Mouse (Mus musculus) lung, postnatal 0 days (tissue): ENCODE data around the gene Nit1. TPM values are rescaled to one million over a fixed set of nuclear protein-coding genes. Genes with fewer than 3 reads are reported as not detected.

ENCODE experiments used
- ATAC-seq: fragments of 200-750 bp; cut with Nextera tagmentation; 2 replicates; pipeline ENCODE4 v1.8.0; 2017; ENCODE audit warnings: moderate library complexity
- DNase-seq: peaks from one replicate; pipeline ENCODE4 v3.0.0-alpha.2; 2016; ENCODE audit warnings: low spot score
- H3K27ac ChIP-seq: fragments of 300-500 bp; sonication (generic); 2 replicates; pipeline ENCODE4 v1.5.1; 2014; ENCODE audit warnings: antibody characterized with exemption, mild to moderate bottlenecking, low read length, mixed read lengths
- H3K27me3 ChIP-seq: fragments of 300-500 bp; sonication (generic); replicated peaks from 2 replicates; pipeline ENCODE4 v1.6.1; 2014; ENCODE audit warnings: low read length, mixed read lengths; ENCODE audit not compliant: insufficient read depth
- H3K36me3 ChIP-seq: fragments of 300-500 bp; sonication (generic); 2 replicates; pipeline ENCODE4 v1.6.1; 2014; ENCODE audit warnings: low read length, mixed read lengths; ENCODE audit not compliant: insufficient read depth
- H3K4me1 ChIP-seq: fragments of 300-500 bp; sonication (generic); 2 replicates; pipeline ENCODE4 v1.6.1; 2014; ENCODE audit warnings: antibody characterized with exemption, low read depth, low read length, mixed read lengths; ENCODE audit not compliant: insufficient read depth
- H3K4me2 ChIP-seq: fragments of 300-500 bp; sonication (generic); replicated peaks from 2 replicates; pipeline ENCODE4 v1.6.1; 2014; ENCODE audit warnings: low read depth, mild to moderate bottlenecking, low read length, moderate library complexity, mixed read lengths
- H3K4me3 ChIP-seq: fragments of 300-500 bp; sonication (generic); 2 replicates; pipeline ENCODE4 v1.5.1; 2014; ENCODE audit warnings: low read depth, low read length
- H3K9ac ChIP-seq: fragments of 300-500 bp; sonication (generic); replicated peaks from 2 replicates; pipeline ENCODE4 v1.6.1; 2014; ENCODE audit warnings: low read depth, mild to moderate bottlenecking
- H3K9me3 ChIP-seq: fragments of 300-500 bp; sonication (generic); 2 replicates; pipeline ENCODE4 v1.6.1; 2016; ENCODE audit warnings: low read length, mixed read lengths
- CTCF ChIP-seq: IDR thresholded peaks from 2 replicates; pipeline ENCODE4 v1.5.1; 2016; ENCODE audit warnings: antibody characterized with exemption, mild to moderate bottlenecking
- EP300 ChIP-seq: IDR thresholded peaks from 2 replicates; pipeline ENCODE4 v1.6.1; 2016; ENCODE audit warnings: antibody characterized with exemption, mild to moderate bottlenecking, control low read depth
- WGBS: fragments of 180-500 bp; shearing (Covaris S2); extraction: QIAGEN DNeasy Blood & Tissue Kit; methylation state at CpG from one replicate; pipeline ENCODE4 v1.1.7; 2014; 5-methylcytosine and 5-hydroxymethylcytosine counted together
- polyA plus RNA-seq: library from polyadenylated mRNA; unstranded; fragments of >200 nt; fragmentation: Nextera tagmentation; extraction: Ambion mirVana; gene quantifications from 2 replicates; pipeline ENCODE4 v1.2.1, GENCODE M21; 2015

Nit1 gene
- polyA plus RNA-seq, 1 experiment from 2014 or later = 39.9 TPM

DNA sequence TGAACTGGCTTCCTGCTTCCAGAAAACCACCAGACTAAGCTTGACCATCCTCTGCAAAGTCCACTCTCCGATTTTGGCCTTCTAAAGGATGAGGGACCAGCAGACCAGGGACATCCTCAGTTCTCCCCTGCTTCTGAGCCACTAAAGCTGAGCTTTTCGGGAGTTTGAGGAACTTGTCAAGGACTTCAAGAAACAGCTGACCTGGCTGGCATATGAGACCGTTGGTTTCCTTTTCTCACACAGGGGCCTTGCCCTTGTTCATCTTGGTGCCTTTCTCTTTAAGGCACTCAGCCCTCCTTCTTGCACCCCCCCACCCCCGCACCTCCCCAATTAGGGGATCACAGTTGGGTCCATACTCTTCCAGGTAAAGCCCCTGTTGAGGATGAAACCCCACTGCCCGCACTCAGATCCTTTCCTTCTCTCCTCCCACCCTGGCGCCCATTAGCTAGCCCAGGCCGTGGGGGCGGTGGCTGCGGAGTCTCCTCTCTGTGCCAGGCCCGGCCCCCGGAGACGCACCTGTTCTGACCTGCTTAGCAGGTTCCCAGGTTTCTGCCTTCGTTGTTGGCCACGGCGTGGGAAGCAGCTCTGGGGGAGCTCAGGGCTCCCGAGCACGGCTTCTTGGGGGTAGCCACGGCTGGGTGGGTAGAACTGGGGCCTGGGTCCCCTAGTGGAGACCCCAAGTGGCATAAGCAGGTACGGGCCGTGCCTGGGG, 24.6 kb upstream of the Nit1 start, which contains the start of gene Nectin4:
Gene Nectin4 (plus strand): TSS at position 255 of the 712 bp plus-strand sequence.
- DNase-seq = peak; percentile 81
- peak within 1 kb of the TSS; percentile 36 for H3K4me2 ChIP-seq
- no peaks in the 10 kb centered on the region for H3K9me3 ChIP-seq
- no peak for TF ChIP-seq CTCF
- TF ChIP-seq EP300 = no peak
- H3K4me1 ChIP-seq = peaks cover 4% of the 10 kb centered on the region; the same call in 1 of the 2 replicates
- H3K36me3 ChIP-seq = no peaks in the 10 kb centered on the region
- H3K4me3 ChIP-seq = peak within 1 kb of the TSS; percentile 8; the same call in 1 of the 2 replicates
- H3K9ac ChIP-seq = peak within 1 kb of the TSS; percentile 9
- peak; percentile 90 for ATAC-seq
- peak within 1 kb of the TSS; percentile 89 for H3K27ac ChIP-seq
- 19% methylated on average over 20 of the region's 20 CpGs for WGBS
- no peaks in the 10 kb centered on the region for H3K27me3 ChIP-seq

DNA sequence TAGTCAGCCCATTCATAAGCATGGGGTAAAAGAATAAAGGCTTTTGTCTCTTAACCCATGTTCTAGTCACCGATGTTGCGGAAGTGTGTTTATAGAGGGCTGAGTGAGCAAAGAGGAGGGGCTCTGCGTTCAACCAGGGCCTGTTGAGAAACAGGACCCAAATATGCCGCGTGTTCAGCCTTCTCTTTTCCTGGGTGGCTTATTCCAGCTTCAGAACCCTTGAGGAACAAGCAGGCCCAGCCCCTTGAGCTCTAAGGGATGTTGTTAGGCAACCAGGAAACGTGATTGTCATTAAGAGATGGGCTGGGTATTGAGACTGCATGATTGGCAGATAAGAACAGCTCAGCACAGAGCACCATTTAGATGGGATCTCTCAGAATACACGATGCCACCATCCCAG, 20.5 kb upstream of the Nit1 start:
- Histone ChIP-seq H3K4me1 (0 out of 2 replicates have a peak, but pooled peaks cover 4% of the 10 kb centered on the region), H3K4me2 (no peak overlapping the region), H3K27me3 (no peaks in the 10 kb centered on the region), H3K4me3 (no peak overlapping the region), H3K9ac (no peak overlapping the region), H3K36me3 (no peaks in the 10 kb centered on the region), H3K27ac (no peak overlapping the region), H3K9me3 (no peaks in the 10 kb centered on the region)
- ATAC-seq (0 out of 2 replicates have a peak, but pooled peaks have one; percentile 20), DNase-seq (peak; percentile 61)
- WGBS = 40% methylated on average over 7 of the region's 7 CpGs
- TF ChIP-seq CTCF = no peak
- no peak for TF ChIP-seq EP300

DNA sequence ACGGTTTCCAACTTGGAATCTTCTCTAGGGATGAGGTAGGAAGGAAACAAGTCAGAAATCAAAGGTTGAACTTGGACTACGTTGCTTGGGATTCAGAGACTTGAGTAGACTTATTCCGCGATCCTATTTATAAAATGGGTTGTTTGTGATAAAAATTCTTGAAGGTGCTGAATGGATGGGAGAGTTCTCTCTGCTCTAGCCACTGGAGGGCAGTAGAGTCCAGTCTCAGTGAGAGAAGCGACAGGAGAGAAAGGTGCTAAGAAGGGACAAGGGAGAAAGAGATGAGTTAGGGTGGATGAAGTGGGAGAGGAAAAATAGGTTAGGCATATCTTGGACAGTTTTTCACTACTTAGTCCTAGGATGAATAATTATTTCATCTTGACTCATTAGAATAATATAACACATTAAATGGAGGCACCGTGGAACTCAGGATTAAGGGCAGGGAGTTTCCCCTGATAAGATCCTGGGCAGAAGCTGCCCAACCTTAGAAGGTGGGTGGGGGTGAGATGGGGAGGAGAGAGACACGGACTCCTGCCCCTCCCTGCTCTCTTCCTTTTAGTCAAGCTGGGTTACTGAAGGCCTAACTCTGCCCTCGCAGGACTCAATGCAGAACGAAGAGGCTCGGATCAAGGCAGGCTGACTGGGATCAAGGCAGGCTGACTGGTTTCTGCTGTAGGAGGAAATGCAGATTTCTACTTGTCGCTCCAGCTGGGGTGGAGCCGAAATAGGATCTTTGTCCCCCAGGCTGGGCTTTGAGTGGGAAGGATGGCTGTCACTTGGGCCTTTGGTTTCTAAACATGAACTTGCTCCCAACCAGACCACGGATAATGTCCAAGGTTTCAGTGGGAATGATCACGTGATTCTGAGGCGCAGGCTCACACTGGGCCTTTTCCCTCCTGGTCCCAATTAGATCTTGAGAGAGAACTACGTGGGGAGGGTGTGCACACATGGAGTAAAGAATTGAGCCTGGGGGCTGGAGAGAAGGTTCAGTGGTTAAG, 16.0 kb upstream of the Nit1 start:
- H3K27me3 ChIP-seq = no peaks in the 10 kb centered on the region
- H3K27ac ChIP-seq = peak overlapping the region; percentile 55
- 30% methylated on average over 16 of the region's 16 CpGs for WGBS
- peaks cover 3% of the 10 kb centered on the region; the same call in 1 of the 2 replicates for H3K4me1 ChIP-seq
- H3K4me3 ChIP-seq = peak overlapping the region; percentile 43
- H3K4me2 ChIP-seq = peak overlapping the region; percentile 56
- peaks cover 7% of the 10 kb centered on the region for H3K9me3 ChIP-seq
- TF ChIP-seq EP300 (no peak), CTCF (peak; percentile 96)
- H3K36me3 ChIP-seq = peaks cover 6% of the 10 kb centered on the region
- H3K9ac ChIP-seq = peak overlapping the region; percentile 42
- DNase-seq = peak; percentile 91
- ATAC-seq = peak; percentile 74

DNA sequence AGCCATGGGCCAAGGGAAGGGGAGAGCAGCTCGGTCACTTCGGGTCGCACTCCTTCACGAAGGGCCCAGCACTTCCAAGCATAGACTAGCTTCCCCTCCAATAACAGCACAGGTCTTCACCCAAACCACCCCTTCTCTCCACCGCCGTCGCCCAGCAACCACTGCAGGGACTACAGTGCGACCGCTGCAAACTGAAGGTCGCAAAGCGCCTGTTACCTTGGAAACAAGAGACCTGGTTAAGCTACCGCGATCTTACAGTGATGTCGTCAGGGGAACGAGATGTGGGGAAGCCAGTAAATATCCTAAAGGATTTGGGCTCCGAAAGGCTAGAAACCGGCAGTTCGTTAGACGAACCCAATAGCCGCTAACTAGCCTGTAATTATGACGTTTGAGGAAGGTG, 15.2 kb upstream of the Nit1 start, which contains the start of gene Klhdc9:
Gene Klhdc9 (minus strand): TSS at position 143 of the 400 bp plus-strand sequence.
- ATAC-seq (peak; percentile 96), DNase-seq (peak; percentile 98)
- Histone ChIP-seq H3K9ac (peak within 1 kb of the TSS; percentile 42), H3K4me1 (peaks cover 4% of the 10 kb centered on the region; the same call in 1 of the 2 replicates), H3K9me3 (peaks cover 7% of the 10 kb centered on the region), H3K27me3 (no peaks in the 10 kb centered on the region), H3K27ac (peak within 1 kb of the TSS; percentile 55), H3K4me2 (peak within 1 kb of the TSS; percentile 56), H3K4me3 (peak within 1 kb of the TSS; percentile 43), H3K36me3 (peaks cover 7% of the 10 kb centered on the region)
- TF ChIP-seq EP300 (no peak), CTCF (no peak)
- 3% methylated on average over 21 of the region's 21 CpGs for WGBS

DNA sequence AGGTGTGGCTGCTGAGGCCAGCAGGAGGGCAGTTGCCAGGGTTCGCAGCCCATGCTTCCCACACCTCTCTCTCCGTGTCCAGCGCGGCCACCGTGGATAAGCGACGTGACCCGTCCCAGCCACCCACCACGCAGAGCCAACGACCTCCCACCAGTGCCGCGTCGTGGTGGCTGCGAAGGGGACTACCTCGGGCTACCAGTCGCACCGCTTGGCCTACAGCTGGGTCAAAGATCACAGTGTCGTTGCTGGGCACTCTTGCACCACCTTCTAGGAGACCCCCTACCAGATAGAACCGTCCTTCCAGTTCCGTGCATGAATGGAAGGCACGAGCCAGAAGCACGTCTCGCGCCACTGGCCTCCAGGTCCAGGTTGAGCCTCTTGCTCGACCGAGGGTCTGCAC, 14.8 kb upstream of the Nit1 start:
- 17% methylated on average over 25 of the region's 26 CpGs for WGBS
- H3K4me2 ChIP-seq = peak overlapping the region; percentile 56
- ATAC-seq (peak; percentile 15), DNase-seq (no peak)
- H3K9ac ChIP-seq = 0 out of 2 replicates have a peak overlapping the region, but pooled peaks have one; percentile 42
- H3K27ac ChIP-seq = no peak overlapping the region
- peaks cover 7% of the 10 kb centered on the region for H3K36me3 ChIP-seq
- peak overlapping the region; percentile 43 for H3K4me3 ChIP-seq
- no peaks in the 10 kb centered on the region for H3K27me3 ChIP-seq
- TF ChIP-seq EP300 (no peak), CTCF (no peak)
- peaks cover 4% of the 10 kb centered on the region; the same call in 1 of the 2 replicates for H3K4me1 ChIP-seq
- peaks cover 7% of the 10 kb centered on the region for H3K9me3 ChIP-seq

DNA sequence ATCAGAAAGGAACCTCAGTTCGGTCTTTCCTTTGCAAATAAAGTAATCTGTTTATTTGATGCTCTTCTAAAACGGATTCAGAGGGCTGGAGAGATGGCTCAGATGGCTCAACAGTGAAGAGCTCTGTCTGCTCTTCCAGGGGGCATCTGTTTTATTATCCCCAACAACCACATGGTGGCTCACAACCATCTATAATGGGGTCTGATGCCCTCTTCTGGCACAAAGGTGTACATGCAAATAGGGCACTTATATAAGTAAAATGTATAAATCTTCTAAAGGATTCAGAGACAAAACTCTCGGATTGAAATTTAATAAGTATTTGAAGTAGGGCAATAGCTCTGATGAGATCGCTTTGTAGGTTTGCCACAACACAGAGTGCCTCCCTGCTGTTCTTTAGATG, 13.0 kb upstream of the Nit1 start:
- Histone ChIP-seq H3K36me3 (peaks cover 7% of the 10 kb centered on the region), H3K27ac (no peak overlapping the region), H3K9ac (no peak overlapping the region), H3K4me3 (no peak overlapping the region), H3K27me3 (no peaks in the 10 kb centered on the region), H3K4me1 (peaks cover 4% of the 10 kb centered on the region; the same call in 1 of the 2 replicates), H3K4me2 (no peak overlapping the region), H3K9me3 (peaks cover 7% of the 10 kb centered on the region)
- ATAC-seq (no peak), DNase-seq (peak; percentile 75)
- no peak for TF ChIP-seq EP300
- peak; percentile 90 for TF ChIP-seq CTCF
- WGBS = 56% methylated on average over 4 of the region's 4 CpGs
